Mouse (Mus musculus) gonadal fat pad, adult 2 months (tissue): ENCODE results near the gene Slc4a10. TPM values are rescaled to one million over a fixed set of nuclear protein-coding genes. Genes with fewer than 3 reads are reported as not detected.

Experiments
- DNase-seq: peaks from one replicate; pipeline ENCODE4 v3.0.0-alpha.2; 2012; ENCODE audit warnings: low read depth
- polyA plus RNA-seq: library from polyadenylated mRNA; depleted of rRNA; stranded (reverse); fragments of >200 nt; gene quantifications from 2 replicates; pipeline ENCODE4 v1.2.3, GENCODE M21; 2012; rRNA removed

Gene Slc4a10
- polyA plus RNA-seq, 1 experiment = 0.03 TPM

DNA sequence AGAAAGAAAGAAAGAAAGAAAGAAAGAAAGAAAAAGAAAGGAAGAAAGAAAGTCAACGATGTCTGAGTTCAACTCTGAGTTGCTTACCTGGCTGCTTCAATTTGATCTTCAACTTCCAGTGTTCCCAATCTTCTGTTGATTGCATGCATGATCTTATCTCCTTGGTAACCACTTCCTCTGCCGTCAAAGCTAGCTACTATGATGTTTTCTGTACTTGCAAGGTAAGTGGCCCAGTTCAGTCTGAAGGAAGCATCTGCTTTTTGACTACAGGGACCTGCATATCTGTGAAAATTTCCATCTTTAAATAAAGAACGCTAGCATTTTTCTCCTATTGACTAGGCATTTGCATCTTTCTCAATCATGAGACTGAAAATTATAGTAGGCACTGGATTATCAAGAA, 305.8 kb downstream of the Slc4a10 start:
- DNase-seq = no peak

- no peak for DNase-seq
Measured at GRCm38 (mm10) chr2:62355766-62356165, 309.5 kb downstream of the Slc4a10 start.

- DNase-seq = no peak
Measured at GRCm38 (mm10) chr2:62356606-62357005, 310.3 kb downstream of the Slc4a10 start.

DNA sequence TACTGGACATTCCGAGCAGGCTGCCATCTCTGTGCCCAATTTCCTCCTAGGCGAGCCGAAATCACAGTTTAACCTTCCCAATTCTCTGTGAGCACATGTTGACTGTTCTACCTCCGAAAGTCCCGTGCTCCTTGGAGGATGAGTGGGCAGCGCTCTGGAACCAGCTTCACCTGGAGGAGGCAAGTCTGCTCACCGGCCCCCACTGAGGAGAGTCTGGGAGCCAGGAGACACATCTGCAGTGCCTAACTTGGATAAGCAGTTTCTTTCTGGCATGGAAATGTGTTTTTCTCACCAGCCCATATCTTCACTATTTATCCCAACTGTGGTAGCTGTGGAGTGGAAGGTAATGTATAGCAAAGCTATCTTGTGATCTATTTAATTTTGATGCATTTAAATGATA, 311.0 kb downstream of the Slc4a10 start:
- DNase-seq = no peak

- no peak for DNase-seq
Measured at GRCm38 (mm10) chr2:62360872-62361271, 314.6 kb downstream of the Slc4a10 start.

DNA sequence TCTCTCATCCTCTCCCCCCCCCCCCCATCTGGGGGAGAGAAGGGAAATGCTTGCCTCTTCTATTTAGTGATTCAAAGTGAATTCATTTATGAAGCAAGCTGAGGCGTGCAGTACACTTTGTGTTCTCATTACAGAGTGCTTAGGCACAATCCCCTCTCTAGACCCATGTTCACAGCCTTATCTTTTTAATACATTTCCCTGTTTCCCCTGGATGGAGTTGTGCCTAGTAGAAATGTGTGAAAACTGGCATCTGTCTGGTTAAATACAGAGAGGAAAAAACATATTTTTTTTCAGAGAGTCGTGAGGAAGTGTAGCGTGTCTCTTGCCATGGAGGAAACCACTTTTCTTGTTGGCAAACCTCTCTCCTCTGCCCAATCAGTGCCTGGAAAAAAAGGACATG, 315.3 kb downstream of the Slc4a10 start:
- no peak for DNase-seq

GRCm38 (mm10) chr2:62362211-62362610, 315.9 kb downstream of the Slc4a10 start:
- peak; percentile 62 for DNase-seq

DNA sequence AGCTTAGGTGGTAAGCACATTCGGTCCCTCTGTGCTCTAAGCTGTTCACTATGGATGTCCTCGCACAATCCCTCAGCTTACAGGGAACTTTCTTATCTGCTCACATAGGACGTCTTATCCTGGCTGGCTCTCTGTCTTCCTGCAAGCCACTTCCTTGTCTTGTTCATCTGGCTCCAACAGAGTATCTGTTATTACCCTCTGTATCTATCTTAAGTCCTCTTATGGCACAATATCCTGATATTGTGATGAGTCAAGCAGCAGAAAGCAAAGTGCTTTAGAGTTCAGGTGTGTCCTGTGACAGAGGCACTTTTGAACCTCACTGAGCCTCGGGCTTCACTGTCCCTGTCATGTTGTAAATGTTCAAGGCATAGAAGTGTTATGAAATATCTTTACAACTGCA, 317.3 kb downstream of the Slc4a10 start:
- DNase-seq = peak; percentile 50

GRCm38 (mm10) chr2:62368349-62369053, 322.2 kb downstream of the Slc4a10 start:
- DNase-seq = no peak

DNA sequence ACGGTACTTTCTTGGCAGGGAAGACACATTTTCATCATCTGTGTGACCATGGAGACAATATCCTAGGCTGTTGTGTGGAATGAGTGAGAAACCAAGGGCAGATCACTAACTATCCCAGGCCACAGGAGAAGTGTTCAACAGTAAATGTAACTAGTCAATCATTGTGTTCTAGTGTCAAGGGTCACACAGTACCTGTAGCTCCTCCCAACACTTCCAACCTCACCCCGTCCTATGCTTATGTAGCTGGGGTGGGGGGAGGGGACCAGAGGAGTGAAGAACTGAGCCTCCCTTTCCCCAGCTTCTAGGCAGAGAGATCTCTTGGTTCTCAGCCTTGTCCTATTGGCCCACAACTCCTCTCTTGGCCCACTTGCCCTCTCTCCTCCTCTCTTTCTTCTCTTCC, 323.8 kb downstream of the Slc4a10 start:
- DNase-seq = no peak

DNA sequence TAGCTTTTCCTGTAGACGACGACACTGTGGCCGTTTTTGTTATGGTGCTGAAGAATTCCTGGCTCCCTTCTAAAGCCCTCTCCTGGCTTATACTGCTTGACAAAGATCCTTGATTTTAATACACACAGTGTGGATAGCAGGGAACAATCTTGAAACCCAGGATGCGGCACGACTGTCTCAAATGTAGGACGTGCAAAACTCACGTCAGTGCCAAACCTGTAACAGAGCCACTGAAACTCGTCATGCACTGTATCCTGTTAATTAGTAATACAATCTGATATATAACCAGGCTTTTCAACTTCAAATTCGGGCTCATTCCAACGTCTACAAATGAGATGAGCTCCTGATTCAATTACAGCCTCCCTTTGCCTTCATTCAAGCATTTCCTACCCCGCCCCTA, 327.4 kb downstream of the Slc4a10 start:
- no peak for DNase-seq

Other genes starting within 250 kb of the Slc4a10 start
- not detected in 2 replicates for gene Tbr1, start 243.5 kb upstream of the Slc4a10 start, polyA plus RNA-seq